Mouse (Mus musculus) urinary bladder, postnatal 25 days (tissue): ENCODE results near the gene Polr3c.
"Not testable (repeated sequence)": the region's sequence is repeated elsewhere in the genome, so short reads cannot be mapped to it uniquely, and the experiment has no call there.

Source experiments
- DNase-seq: peaks from one replicate; pipeline ENCODE4 v3.0.0; 2022; ENCODE audit warnings: low spot score

Gene Polr3c

GRCm38 (mm10) chr3:96708684-96709064 lies 18.8 kb downstream of the Polr3c start:
- no peak for DNase-seq

- DNase-seq: peak; percentile 83
These were observed 19.3 kb downstream of the Polr3c start, which contains the start of gene Nudt17 for GRCm38 (mm10) chr3:96707903-96708683. Gene Nudt17, minus strand, starts transcription at chr3:96708562.

- no peak for DNase-seq
These were observed 20.4 kb downstream of the Polr3c start for GRCm38 (mm10) chr3:96706984-96707383.

GRCm38 (mm10) chr3:96706217-96706616 lies 21.2 kb downstream of the Polr3c start:
- DNase-seq: no peak

- DNase-seq: no peak
These were observed 22.6 kb downstream of the Polr3c start for GRCm38 (mm10) chr3:96704778-96705177.

GRCm38 (mm10) chr3:96701003-96701402 lies 26.4 kb downstream of the Polr3c start:
- DNase-seq: no peak

- no peak for DNase-seq
These were observed 27.1 kb downstream of the Polr3c start for GRCm38 (mm10) chr3:96700376-96700775.

GRCm38 (mm10) chr3:96698993-96699690 lies 28.3 kb downstream of the Polr3c start:
- no peak for DNase-seq

- peak; percentile 88 for DNase-seq
These were observed 30.4 kb downstream of the Polr3c start for GRCm38 (mm10) chr3:96696766-96697732.

- DNase-seq: peak; percentile 76
These were observed 31.1 kb downstream of the Polr3c start, which contains the start of gene Pias3 for GRCm38 (mm10) chr3:96696198-96696765. Gene Pias3, plus strand, starts transcription at chr3:96696384.

GRCm38 (mm10) chr3:96693579-96693978 lies 33.8 kb downstream of the Polr3c start:
- DNase-seq: no peak

GRCm38 (mm10) chr3:96692506-96692905 lies 34.9 kb downstream of the Polr3c start:
- DNase-seq: no peak

GRCm38 (mm10) chr3:96690298-96690697 lies 37.1 kb downstream of the Polr3c start:
- no peak for DNase-seq

- DNase-seq: no peak
These were observed 38.6 kb downstream of the Polr3c start for GRCm38 (mm10) chr3:96688854-96689253.

GRCm38 (mm10) chr3:96686057-96686456 lies 41.4 kb downstream of the Polr3c start:
- not testable (repeated sequence) for DNase-seq

- no peak for DNase-seq
These were observed 42.6 kb downstream of the Polr3c start for GRCm38 (mm10) chr3:96684822-96685156.

- no peak for DNase-seq
These were observed 43.1 kb downstream of the Polr3c start for GRCm38 (mm10) chr3:96684151-96684821.

GRCm38 (mm10) chr3:96683496-96683895 lies 43.9 kb downstream of the Polr3c start:
- no peak for DNase-seq

GRCm38 (mm10) chr3:96680269-96680956 lies 47.0 kb downstream of the Polr3c start:
- DNase-seq: no peak

- peak; percentile 40 for DNase-seq
These were observed 48.2 kb downstream of the Polr3c start for GRCm38 (mm10) chr3:96679159-96679674.
